Mouse (Mus musculus): ENCODE data around the gene Lhfpl2. TPM values are rescaled to one million over a fixed set of nuclear protein-coding genes. Genes with fewer than 3 reads are reported as not detected.

Lhfpl2 gene
- total RNA-seq, 2 experiments from 2014 or later = 2.5 to 3.7 TPM

- DNase-seq = no peak
- intact Hi-C loops (cut with DNase I) = no loop called here
Observed at GRCm38 (mm10) chr13:94094625-94095024, 37.0 kb downstream of the Lhfpl2 start.

GRCm38 (mm10) chr13:94095202-94095601 lies 37.6 kb downstream of the Lhfpl2 start:
- DNase-seq = no peak
- intact Hi-C loops (cut with DNase I) = no loop called here

GRCm38 (mm10) chr13:94097667-94098066 lies 40.1 kb downstream of the Lhfpl2 start:
- DNase-seq = no peak
- intact Hi-C loops (cut with DNase I) = no loop called here

DNA sequence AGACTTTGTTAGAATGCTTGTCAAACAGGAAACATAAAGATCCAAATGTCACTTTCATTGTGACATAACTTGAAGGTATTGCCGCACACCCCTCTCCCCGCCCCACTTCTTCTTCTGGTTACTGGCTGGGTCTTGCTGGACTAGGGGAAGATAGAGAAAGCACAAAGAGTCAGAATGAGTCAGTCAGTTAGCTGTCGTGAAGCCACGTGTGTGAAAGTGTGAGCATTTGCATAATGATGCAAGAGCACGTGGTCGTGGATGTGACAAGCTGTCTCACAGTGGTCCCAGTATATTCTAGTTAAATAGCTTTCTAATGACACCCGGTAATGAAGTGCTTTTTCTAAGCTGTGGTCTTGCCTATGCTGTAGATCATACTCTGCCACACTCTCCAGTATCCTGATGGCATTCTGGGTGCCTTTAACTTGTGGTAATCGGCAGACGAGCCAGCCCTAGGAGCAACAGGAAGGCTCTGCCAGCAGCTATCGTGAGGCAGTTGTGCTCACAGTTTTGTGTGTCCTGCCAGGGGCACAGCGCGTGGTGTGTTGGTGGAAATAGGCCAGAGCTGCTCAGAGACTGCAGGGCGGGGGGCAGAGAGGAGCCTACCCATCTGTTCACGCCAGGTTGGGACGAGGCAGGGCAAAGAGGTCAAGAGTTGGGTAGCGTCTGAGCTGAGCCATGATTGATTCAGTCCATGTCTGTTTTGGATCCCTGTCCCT lies 40.9 kb downstream of the Lhfpl2 start:
- peak in 1 of 2 experiments; percentile 34 for DNase-seq
- intact Hi-C loops (cut with DNase I) = no loop called here

DNA sequence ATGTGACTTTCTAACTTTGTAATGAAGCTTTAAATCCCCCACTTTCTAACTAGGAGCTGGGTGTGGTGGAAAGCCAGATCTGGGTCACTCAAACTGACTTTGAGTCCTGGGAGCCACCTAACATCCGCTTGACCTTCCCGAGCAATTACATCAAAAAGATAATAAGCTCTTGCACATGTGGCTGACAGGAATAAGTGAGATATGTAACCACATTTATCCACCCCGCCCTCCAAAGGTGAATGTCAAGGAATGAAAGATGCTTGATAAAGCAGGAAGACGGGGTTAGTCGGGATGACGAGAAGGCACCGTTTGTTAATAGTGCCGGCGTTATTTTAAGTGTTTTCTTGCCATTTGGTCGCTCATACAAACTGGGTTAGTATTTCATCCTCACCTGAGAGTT lies 41.5 kb downstream of the Lhfpl2 start:
- intact Hi-C loops (cut with DNase I) = no loop called here
- no peak for DNase-seq

- DNase-seq = no peak
- intact Hi-C loops (cut with DNase I) = no loop called here
Observed at GRCm38 (mm10) chr13:94100361-94100760, 42.8 kb downstream of the Lhfpl2 start.

DNA sequence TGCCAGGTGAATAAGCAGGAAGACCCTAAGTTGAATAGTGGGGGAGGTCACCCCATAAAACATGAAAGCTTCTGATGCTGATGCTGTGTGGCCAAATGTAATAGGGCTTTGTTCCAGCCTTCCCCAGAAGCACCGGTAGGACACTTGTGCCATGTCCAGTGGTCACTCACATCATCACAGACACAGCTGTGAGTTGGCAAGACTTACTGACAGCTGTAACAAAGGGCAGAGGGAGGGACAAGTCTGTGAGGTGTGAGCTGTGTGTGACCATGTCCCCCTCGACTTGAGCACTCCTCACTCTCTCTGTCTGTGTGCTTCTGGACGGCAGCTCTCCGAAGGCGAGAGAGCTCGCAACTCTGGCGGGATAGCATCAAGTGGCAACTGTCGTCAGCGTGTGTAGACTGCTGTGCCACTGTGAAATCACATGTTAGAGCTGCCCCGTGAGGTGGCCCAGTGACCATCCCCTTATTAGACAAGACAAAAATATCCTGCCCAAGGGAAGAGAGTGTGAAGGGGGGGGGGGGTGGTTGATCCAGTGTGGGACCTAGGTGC lies 43.5 kb downstream of the Lhfpl2 start:
- no peak for DNase-seq

GRCm38 (mm10) chr13:94104866-94105475 lies 47.4 kb downstream of the Lhfpl2 start:
- intact Hi-C loops (cut with DNase I) = no loop called here
- DNase-seq = no peak

More for the DNA sequence above, 43.5 kb downstream of the Lhfpl2 start:
- intact Hi-C loops (cut with DNase I) = no loop called here

DNA sequence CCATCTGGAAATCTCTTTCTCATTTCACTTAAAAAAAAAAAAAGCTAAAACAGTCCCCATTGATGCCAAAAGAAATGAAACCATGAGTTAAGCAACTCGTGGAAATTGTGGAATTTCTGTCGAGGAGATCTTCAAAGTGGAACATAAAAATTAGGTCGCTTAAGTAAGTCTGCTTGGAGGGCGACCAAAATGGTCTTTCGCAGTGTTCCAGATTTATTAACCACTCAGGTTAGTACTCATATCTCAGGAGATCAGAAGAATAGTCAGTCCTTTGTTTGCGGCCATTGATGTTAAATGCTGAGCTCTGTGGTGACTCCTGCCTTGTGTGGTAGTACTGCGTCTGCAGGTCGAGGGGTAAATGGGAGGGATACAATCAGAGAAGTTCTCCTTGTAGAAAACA lies 48.8 kb downstream of the Lhfpl2 start:
- intact Hi-C loops (cut with DNase I) = no loop called here
- DNase-seq = no peak

DNA sequence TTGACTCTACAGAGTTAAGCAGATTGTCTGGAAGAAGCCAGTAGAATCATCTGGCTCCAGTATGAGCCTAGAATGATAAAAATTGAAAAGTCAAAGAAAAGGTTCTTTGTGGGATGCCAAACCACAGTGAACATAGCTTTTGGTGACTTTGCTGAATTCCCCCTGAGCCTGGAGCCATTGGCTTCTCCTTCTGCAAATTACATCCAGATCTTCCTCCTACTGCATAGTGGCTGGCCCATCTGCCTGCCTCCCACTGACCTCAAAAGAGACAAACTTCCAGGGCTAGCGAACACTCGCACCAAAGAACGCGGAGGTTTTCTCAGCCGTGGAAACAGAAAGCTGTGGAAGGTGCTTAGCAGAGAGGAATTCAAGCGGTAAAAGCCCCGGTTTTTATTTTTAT lies 49.4 kb downstream of the Lhfpl2 start:
- DNase-seq = no peak
- intact Hi-C loops (cut with DNase I) = no loop called here

GRCm38 (mm10) chr13:94110556-94110955 lies 53.0 kb downstream of the Lhfpl2 start:
- DNase-seq = no peak
- intact Hi-C loops (cut with DNase I) = no loop called here

DNA sequence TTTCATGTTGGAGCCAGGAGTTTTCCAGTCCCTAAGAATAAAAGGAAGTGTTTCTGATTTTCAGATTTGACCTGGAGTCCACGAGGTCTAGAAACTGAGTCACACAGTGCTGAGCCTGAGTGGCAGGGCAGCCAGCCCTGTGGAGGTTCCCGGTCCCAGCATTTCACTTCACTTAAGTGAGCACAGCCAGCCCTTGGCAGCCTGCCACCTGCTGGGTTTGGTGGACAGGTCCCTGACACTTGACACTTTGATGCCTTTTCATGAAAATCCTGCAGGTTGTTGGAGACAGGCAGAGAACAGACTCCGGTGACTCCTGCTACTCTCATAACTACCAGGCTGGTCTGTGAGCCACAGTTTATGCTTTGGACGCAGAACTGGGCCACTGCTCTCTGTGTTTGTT lies 57.9 kb downstream of the Lhfpl2 start:
- intact Hi-C loops (cut with DNase I) = no loop called here
- no peak for DNase-seq

DNA sequence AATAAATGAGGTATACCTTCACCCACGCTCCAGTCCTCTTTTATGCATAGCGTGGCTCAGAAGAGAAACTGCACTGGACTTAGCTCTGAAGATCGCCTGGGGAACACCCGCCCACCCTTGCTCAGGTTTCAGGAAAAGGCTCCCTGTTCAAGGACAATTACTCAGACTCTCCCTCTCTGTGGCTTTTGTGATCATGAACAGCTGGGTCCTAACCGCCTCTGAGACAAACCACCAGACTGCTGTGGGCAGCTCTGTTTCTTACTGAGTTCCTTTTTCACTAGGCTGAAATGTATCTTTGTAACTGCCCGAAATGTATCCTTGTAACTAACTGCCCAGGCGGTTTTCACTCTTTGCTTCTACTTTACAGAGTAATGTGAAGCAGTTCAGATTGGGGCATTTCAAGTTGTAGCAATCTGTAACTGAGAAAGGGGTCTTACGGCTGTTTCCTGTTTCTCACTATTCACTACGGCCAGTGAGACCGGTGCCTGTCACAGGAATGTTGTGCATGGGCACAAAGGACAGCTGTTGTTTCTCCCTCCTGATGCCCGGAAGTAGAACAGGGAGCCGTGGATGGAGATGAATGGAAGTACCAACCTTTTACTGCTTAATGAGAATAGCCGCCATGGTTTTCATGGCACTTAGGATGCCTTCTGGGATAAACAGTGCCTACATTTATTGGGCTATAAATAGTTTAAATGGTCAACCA lies 59.3 kb downstream of the Lhfpl2 start:
- no peak for DNase-seq
- intact Hi-C loops (cut with DNase I) = no loop called here

DNA sequence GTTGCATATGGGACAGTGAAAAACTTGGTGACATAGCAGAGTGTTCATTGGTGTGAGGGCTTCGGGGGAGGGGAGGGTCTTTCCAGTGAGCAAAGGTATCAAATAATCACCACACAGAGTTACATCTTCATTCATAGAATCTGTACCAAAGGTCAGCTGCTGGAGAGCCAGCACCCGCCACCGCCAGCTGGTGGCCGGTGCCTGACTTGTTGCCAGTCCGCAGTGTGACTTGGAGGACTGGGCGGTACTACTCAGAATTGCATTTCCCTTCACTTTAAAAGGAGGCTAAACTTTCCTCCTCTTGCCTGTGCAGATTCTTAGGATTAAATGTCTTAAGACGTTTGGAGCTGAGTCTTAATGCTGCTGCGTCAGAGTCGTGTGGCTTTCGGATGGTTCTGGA lies 59.9 kb downstream of the Lhfpl2 start:
- intact Hi-C loops (cut with DNase I) = no loop called here
- DNase-seq = no peak

GRCm38 (mm10) chr13:94118091-94118490 lies 60.5 kb downstream of the Lhfpl2 start:
- intact Hi-C loops (cut with DNase I) = no loop called here
- DNase-seq = no peak

GRCm38 (mm10) chr13:94119309-94119708 lies 61.7 kb downstream of the Lhfpl2 start:
- intact Hi-C loops (cut with DNase I) = no loop called here
- no peak for DNase-seq

DNA sequence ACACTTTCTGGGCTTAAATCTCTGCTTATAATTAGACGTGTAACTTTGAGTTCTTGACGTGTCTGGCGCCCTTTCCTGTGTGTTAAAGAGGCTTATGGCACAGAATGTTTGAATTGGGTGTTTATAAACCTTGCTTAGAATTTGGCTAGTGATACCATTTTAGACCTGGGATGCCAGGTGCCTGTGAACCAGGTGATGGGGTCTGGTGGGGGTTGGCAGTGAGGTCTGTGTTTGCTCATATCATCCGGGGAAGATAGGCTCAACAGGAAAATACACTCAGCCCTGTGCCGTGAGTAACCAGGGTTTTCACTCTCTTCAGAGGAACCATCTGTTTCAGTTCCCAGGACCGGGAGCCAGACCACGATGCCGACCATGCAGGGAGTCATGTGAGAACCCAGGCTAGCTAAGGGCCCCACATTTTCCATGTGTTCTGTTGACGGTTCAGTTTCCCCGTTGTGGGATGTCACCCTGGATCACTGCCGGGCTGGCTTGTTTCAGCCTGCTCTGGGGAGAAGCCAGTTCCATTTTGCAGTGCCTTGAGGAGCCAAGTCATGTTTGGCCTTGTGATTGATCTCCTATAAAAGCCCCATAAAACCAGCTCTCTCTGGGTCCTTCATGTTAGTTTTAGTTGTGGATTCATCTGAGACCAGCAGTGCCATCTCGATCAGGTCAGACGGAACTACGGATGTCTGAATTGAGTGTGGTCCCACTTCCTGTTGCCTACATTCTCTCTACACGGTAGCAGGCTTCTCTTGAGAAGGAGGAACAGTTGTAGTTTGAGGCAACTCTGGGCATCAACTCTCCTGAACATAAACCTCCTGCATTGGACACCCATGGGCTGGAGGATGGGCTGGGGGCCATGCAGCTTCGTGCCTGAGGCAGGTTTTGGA lies 65.4 kb downstream of the Lhfpl2 start:
- intact Hi-C loops (cut with DNase I) = no loop called here
- DNase-seq = peak in 1 of 2 experiments; percentile 57

- DNase-seq = no peak
- intact Hi-C loops (cut with DNase I) = no loop called here
Observed at GRCm38 (mm10) chr13:94130394-94130793, 72.8 kb downstream of the Lhfpl2 start.

DNA sequence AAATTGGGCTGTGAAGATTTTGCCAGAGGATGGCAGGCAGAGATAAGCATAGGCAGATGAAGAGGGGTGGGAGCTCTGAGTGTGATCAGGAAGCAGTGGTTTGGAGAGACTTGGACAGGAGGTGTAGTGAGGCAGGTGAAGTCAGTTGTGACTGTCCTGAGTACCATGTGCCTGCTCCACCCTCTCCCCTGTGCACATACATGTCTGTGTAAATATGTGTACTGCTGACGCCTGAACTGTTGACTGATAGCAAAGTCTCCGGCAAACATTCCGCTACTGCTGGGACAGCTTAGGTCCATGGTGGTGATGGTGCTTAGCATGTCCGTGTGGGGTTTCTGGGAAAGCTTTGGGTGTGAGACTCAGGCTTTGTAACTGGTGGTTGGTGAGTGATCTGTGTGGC lies 73.5 kb downstream of the Lhfpl2 start:
- intact Hi-C loops (cut with DNase I) = no loop called here
- no peak for DNase-seq

- DNase-seq = peak; percentile 46 to 57
- intact Hi-C loops (cut with DNase I) = loop anchor here (2.0 kb wide), 1 partner anchor 294 kb away; no protein-coding TSS in a partner anchor
Observed at GRCm38 (mm10) chr13:94132187-94132995, 74.8 kb downstream of the Lhfpl2 start.

Data from heart, postnatal 36 days (tissue).